Mouse (Mus musculus) spleen, postnatal 10 days (tissue): ENCODE results near the gene Galnt17.

Experiments
- DNase-seq, 2 experiments: peaks; one replicate each; pipeline ENCODE4 v3.0.0; 2021 to 2022; ENCODE audit warnings: low spot score in 2 of 2

The Galnt17 gene

GRCm38 (mm10) chr5:131308397-131308796 is at the start of gene Galnt17:
Gene Galnt17 (minus strand): TSS chr5:131308497.
- no peak for DNase-seq

- no peak for DNase-seq
These were observed 26.2 kb upstream of the Galnt17 start for GRCm38 (mm10) chr5:131334536-131334935.

- no peak for DNase-seq
These were observed 13.0 kb upstream of the Galnt17 start for GRCm38 (mm10) chr5:131321286-131321685.

- no peak for DNase-seq
These were observed 11.3 kb upstream of the Galnt17 start for GRCm38 (mm10) chr5:131319605-131320004.

GRCm38 (mm10) chr5:131319141-131319540 is 10.8 kb upstream of the Galnt17 start:
- no peak for DNase-seq

- no peak for DNase-seq
These were observed 6.7 kb upstream of the Galnt17 start for GRCm38 (mm10) chr5:131315016-131315415.

- peak in 1 of 2 experiments; percentile 29 for DNase-seq
These were observed 593 bp downstream of the Galnt17 start for GRCm38 (mm10) chr5:131307656-131308151.

- no peak for DNase-seq
These were observed 1.2 kb downstream of the Galnt17 start for GRCm38 (mm10) chr5:131306908-131307655.

- no peak for DNase-seq
These were observed 1.9 kb downstream of the Galnt17 start for GRCm38 (mm10) chr5:131306321-131306907.

GRCm38 (mm10) chr5:131305223-131305622 is 3.1 kb downstream of the Galnt17 start:
- no peak for DNase-seq

GRCm38 (mm10) chr5:131301526-131301925 is 6.8 kb downstream of the Galnt17 start:
- DNase-seq: no peak

- no peak for DNase-seq
These were observed 14.4 kb downstream of the Galnt17 start for GRCm38 (mm10) chr5:131293726-131294449.

GRCm38 (mm10) chr5:131287091-131287490 is 21.2 kb downstream of the Galnt17 start:
- DNase-seq: no peak

- no peak for DNase-seq
These were observed 21.6 kb downstream of the Galnt17 start for GRCm38 (mm10) chr5:131286680-131287079.

- DNase-seq: no peak
These were observed 27.9 kb downstream of the Galnt17 start for GRCm38 (mm10) chr5:131280349-131280748.

GRCm38 (mm10) chr5:131279286-131279685 is 29.0 kb downstream of the Galnt17 start:
- no peak for DNase-seq

GRCm38 (mm10) chr5:131277227-131277626 is 31.1 kb downstream of the Galnt17 start:
- DNase-seq: no peak

- no peak for DNase-seq
These were observed 42.0 kb downstream of the Galnt17 start for GRCm38 (mm10) chr5:131266291-131266690.

- no peak for DNase-seq
These were observed 44.2 kb downstream of the Galnt17 start for GRCm38 (mm10) chr5:131264145-131264544.

- no peak for DNase-seq
These were observed 57.3 kb downstream of the Galnt17 start for GRCm38 (mm10) chr5:131250701-131251636.

GRCm38 (mm10) chr5:131248416-131248815 is 59.9 kb downstream of the Galnt17 start:
- no peak for DNase-seq
